Mouse (Mus musculus) right cerebral cortex, adult 2 months (tissue): Measurements from ENCODE around the gene Mmrn2.
"Not testable (repeated sequence)": the region's sequence is repeated elsewhere in the genome, so short reads cannot be mapped to it uniquely, and the experiment has no call there.

Experiments
- DNase-seq, 2 experiments: peaks; one replicate each; pipeline ENCODE4 v3.0.0; 2021 to 2022; ENCODE audit warnings: low spot score in 2 of 2

Mmrn2 gene

GRCm38 (mm10) chr14:34402871-34403270 lies 27.6 kb downstream of the Mmrn2 start:
- no peak for DNase-seq

DNA sequence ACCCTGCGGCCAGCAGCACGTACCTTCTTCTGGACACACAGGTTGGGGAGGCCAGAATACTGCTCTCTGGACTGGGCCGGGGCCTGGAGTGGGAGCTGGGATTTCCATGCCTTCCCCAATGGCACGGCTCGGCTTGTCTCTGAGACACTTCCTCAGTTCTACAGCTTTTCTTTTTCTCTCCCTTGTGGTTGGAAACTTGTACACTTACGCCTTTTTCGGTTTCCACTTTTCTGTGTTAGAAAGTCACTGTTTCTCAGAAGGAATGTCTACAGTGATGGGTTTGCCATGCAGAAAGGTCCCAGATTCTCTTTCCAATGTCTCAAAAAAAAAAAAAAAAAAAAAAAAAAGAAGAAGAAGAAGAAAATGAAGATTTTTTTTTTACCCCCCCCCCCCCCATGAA lies 28.2 kb downstream of the Mmrn2 start:
- no peak for DNase-seq

DNA sequence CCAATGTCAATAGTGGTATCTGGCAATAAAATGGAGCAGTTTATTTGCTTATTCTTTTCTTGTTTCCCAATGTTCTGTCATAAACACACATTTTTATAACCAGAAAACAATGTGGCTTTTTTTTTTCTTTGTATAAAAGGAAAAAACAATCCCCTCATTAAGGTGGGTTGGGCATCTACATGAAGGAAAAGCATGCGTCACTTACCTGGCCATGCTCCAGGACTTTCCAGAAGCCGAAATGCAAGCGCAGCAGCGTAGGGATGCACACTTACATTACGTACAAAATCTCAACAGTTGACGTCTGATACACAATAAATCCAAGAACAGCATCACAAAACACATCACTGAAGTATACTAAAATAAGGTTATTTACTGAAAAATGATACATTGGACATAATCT lies 35.5 kb downstream of the Mmrn2 start:
- no peak for DNase-seq

GRCm38 (mm10) chr14:34412164-34412896 lies 37.1 kb downstream of the Mmrn2 start:
- peak; percentile 10 to 20 for DNase-seq

GRCm38 (mm10) chr14:34416946-34417345 lies 41.7 kb downstream of the Mmrn2 start:
- DNase-seq, result not testable (repeated sequence)

GRCm38 (mm10) chr14:34417501-34417900 lies 42.2 kb downstream of the Mmrn2 start:
- no peak for DNase-seq

DNA sequence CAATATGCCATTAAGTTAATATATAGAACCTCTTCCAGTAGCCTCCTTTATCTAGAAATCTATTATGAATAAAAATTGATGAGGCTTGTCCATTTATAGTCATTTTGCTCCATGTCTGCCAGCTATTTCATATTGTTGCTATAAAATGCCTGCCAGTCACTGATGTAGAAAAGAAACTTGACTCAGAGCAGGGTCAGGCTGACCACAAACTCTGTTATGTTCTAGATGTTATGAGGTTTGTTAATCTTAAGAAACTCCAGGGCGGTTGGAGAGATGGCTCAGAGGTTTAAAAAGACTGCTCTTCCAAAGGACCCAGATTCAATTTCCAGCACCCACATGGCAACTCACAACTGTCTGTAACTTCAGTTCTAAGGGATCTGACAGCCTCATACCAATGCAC lies 45.8 kb downstream of the Mmrn2 start:
- no peak for DNase-seq

GRCm38 (mm10) chr14:34428274-34428673 lies 53.0 kb downstream of the Mmrn2 start:
- no peak for DNase-seq

- DNase-seq, result no peak
These were observed 53.8 kb downstream of the Mmrn2 start for GRCm38 (mm10) chr14:34429069-34429468.

GRCm38 (mm10) chr14:34440526-34441066 lies 65.3 kb downstream of the Mmrn2 start:
- no peak for DNase-seq

GRCm38 (mm10) chr14:34442531-34442930 lies 67.3 kb downstream of the Mmrn2 start:
- no peak for DNase-seq

- no peak for DNase-seq
These were observed 69.1 kb downstream of the Mmrn2 start for GRCm38 (mm10) chr14:34444368-34444767.

GRCm38 (mm10) chr14:34444924-34445323 lies 69.7 kb downstream of the Mmrn2 start:
- no peak for DNase-seq

- no peak for DNase-seq
These were observed 70.1 kb downstream of the Mmrn2 start for GRCm38 (mm10) chr14:34445348-34445747.

DNA sequence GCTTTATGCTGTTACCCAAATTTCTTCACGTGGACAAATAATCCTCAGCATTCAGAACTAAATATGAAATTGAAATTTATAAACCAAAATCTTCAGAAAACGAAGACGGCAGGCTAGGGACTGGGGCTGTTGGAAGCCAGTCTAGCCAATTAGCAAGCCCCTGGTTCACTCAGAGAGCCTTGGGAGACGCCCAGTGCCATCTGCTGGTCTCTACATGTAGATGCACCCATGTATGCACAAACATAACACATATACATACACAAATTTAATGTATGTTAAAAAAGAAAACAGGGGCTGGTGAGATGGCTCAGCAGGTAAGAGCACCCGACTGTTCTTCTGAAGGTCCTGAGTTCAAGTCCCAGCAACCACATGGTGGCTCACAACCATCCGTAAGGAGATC lies 71.4 kb downstream of the Mmrn2 start:
- DNase-seq, result no peak

DNA sequence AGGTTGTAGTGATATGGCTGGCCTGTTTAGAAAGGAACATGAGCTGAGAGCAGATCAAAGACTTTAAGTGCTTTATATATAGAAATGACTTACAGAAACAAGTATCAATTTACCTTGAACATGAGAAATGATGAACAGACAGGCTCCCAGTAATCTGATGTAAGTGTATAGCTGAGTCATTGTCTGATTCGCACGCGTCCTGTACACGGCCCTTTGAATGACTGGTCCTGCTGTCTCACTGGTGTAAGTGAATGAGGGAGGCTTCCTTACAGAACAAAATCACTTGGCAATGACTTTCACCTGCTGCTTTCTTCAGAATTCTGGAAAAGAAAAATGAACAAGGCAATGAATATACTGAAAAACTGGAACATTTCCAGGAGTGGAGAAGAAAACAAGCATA lies 72.4 kb downstream of the Mmrn2 start:
- DNase-seq, result peak in 1 of 2 experiments; percentile 36

DNA sequence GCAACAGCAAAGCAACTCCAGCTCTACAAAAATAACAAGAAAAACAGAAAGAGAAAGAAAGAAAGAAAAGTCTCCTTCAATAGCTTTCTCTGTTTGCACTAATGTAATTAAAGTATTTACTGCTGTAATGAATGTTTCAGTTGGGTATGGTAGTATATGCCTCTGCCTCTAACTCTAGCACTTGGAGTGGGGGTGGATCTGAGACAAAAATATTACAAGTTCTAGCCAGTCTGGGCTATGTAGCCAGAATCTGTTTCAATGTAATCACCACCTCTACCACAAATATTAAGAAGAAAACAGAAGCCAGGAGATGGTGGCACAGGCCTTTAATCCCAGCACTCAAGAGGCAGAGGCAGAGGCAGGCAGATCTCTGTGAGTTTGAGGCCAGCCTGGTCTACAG lies 73.1 kb downstream of the Mmrn2 start:
- DNase-seq, result no peak

- no peak for DNase-seq
These were observed 74.5 kb downstream of the Mmrn2 start for GRCm38 (mm10) chr14:34449807-34450206.

- no peak for DNase-seq
These were observed 75.2 kb downstream of the Mmrn2 start for GRCm38 (mm10) chr14:34450451-34450850.

DNA sequence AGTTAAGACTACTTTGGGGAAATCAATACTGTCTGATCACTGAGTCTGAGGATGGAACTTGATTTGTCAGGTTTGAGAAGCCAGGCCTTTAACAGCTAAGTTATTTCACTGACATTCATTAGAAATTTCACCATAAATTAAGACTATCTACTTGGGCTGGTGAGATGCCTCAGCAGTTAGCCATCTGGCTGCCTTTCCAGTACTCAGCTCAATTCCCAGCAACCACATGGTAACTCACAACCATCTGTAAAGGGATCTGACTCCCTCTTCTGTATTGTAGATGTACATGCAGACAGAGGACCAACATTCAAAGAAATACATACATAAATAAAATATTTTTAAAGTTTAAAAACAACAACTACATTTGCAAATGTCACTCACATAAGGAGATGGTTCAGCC lies 76.6 kb downstream of the Mmrn2 start:
- no peak for DNase-seq

DNA sequence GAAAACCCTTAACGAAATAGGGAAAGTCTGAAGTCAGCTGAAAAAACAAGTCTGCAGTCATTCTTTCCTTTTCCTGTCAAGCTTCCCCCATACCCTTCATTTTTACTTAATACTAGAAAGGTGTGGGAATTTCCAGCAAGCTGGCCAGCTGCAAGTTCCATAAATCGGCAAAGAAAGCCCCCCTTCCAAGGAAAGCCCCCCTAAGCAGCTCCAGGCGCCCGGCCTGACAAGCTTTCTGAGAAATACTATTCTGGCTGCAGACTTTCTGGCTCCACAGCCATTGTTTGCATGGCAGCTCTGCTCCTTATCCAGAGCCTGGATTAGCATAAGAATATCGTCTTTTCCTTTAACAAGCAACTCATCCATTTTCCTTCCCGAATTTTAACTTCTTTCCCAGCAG lies 78.4 kb downstream of the Mmrn2 start:
- no peak for DNase-seq
